Mouse (Mus musculus) heart, embryonic 16.5 days (tissue): ENCODE data around the gene Gtf2h1. TPM values are rescaled to one million over a fixed set of nuclear protein-coding genes. Genes with fewer than 3 reads are reported as not detected.
A peak's percentile ranks its signal among the peaks of the same experiment; 100 is the strongest.

ENCODE experiments used
- ATAC-seq: fragments of 200-750 bp; cut with Nextera tagmentation; replicated peaks from 2 replicates; pipeline ENCODE4 v1.8.0; 2017; ENCODE audit warnings: moderate number of reproducible peaks; ENCODE audit not compliant: insufficient read depth, low FRiP score; ENCODE audit errors: extremely low read depth
- H3K27ac ChIP-seq: fragments of 300-500 bp; sonication (generic); 2 replicates; pipeline ENCODE4 v1.5.1; 2014; ENCODE audit warnings: mild to moderate bottlenecking, low read length, control low read depth, moderate library complexity
- H3K27me3 ChIP-seq: fragments of 300-500 bp; sonication (generic); 2 replicates; pipeline ENCODE4 v1.6.1; 2014; ENCODE audit warnings: low read length, mixed read lengths; ENCODE audit not compliant: control insufficient read depth, insufficient read depth
- H3K36me3 ChIP-seq: fragments of 300-500 bp; sonication (generic); 2 replicates; pipeline ENCODE4 v1.6.1; 2014; ENCODE audit not compliant: control insufficient read depth, insufficient read depth
- H3K4me1 ChIP-seq: fragments of 300-500 bp; sonication (generic); 2 replicates; pipeline ENCODE4 v1.6.1; 2014; ENCODE audit warnings: low read length, mixed read lengths; ENCODE audit not compliant: control insufficient read depth, insufficient read depth
- H3K4me2 ChIP-seq: fragments of 300-500 bp; sonication (generic); 2 replicates; pipeline ENCODE4 v1.6.1; 2014; ENCODE audit warnings: low read depth, mild to moderate bottlenecking, control low read depth, low read length
- H3K4me3 ChIP-seq: fragments of 300-500 bp; sonication (generic); 2 replicates; pipeline ENCODE4 v1.5.1; 2014; ENCODE audit warnings: mild to moderate bottlenecking, control low read depth, low read length
- H3K9ac ChIP-seq: fragments of 300-500 bp; sonication (generic); 2 replicates; pipeline ENCODE4 v1.6.1; 2014; ENCODE audit warnings: low read length, control low read depth
- H3K9me3 ChIP-seq: fragments of 300-500 bp; sonication (generic); replicated peaks from 2 replicates; pipeline ENCODE4 v1.6.1; 2016; ENCODE audit warnings: low read length; ENCODE audit not compliant: control insufficient read depth
- WGBS: fragments of 180-500 bp; shearing (Covaris S2); extraction: QIAGEN DNeasy Blood & Tissue Kit; methylation state at CpG from one replicate; pipeline ENCODE4 v1.1.7; 2014; 5-methylcytosine and 5-hydroxymethylcytosine counted together
- polyA plus RNA-seq: library from polyadenylated mRNA; unstranded; fragments of >200 nt; fragmentation: Nextera tagmentation; extraction: Ambion mirVana; gene quantifications from 2 replicates; pipeline ENCODE4 v1.2.1, GENCODE M21; 2015

Gene Gtf2h1
- polyA plus RNA-seq, 1 experiment from 2014 or later: 32.2 TPM

GRCm38 (mm10) chr7:46834994-46835610, 39.2 kb downstream of the Gtf2h1 start:
- peaks cover 34% of the 10 kb centered on the region for H3K4me1 ChIP-seq
- no peaks in the 10 kb centered on the region for H3K36me3 ChIP-seq
- H3K9me3 ChIP-seq: no peaks in the 10 kb centered on the region
- H3K4me3 ChIP-seq: no peak overlapping the region
- 50% methylated on average over 14 of the region's 14 CpGs for WGBS
- H3K27ac ChIP-seq: no peak overlapping the region
- H3K27me3 ChIP-seq: no peaks in the 10 kb centered on the region
- H3K4me2 ChIP-seq: no peak overlapping the region
- no peak for ATAC-seq
- no peak overlapping the region for H3K9ac ChIP-seq

- no peak for ATAC-seq
- Histone ChIP-seq H3K27ac (no peak overlapping the region), H3K4me2 (no peak overlapping the region), H3K27me3 (no peaks in the 10 kb centered on the region; the same call in 1 of the 2 replicates), H3K36me3 (no peaks in the 10 kb centered on the region), H3K4me1 (peaks cover 25% of the 10 kb centered on the region), H3K9me3 (no peaks in the 10 kb centered on the region), H3K4me3 (no peak overlapping the region), H3K9ac (no peak overlapping the region)
- 71% methylated on average over 5 of the region's 5 CpGs for WGBS
Measured at GRCm38 (mm10) chr7:46836357-46836756, 40.5 kb downstream of the Gtf2h1 start.

- Histone ChIP-seq H3K36me3 (no peaks in the 10 kb centered on the region), H3K27ac (no peak overlapping the region), H3K4me1 (peaks cover 25% of the 10 kb centered on the region), H3K4me3 (no peak overlapping the region), H3K27me3 (no peaks in the 10 kb centered on the region; the same call in 1 of the 2 replicates), H3K9me3 (no peaks in the 10 kb centered on the region), H3K4me2 (no peak overlapping the region), H3K9ac (no peak overlapping the region)
- ATAC-seq: no peak
- 76% methylated on average over 5 of the region's 5 CpGs for WGBS
Measured at GRCm38 (mm10) chr7:46837073-46837472, 41.2 kb downstream of the Gtf2h1 start.

GRCm38 (mm10) chr7:46838104-46838671, 42.3 kb downstream of the Gtf2h1 start:
- peak overlapping the region; percentile 41; the same call in 1 of the 2 replicates for H3K9ac ChIP-seq
- WGBS: 7% methylated on average over 9 of the region's 9 CpGs
- H3K4me2 ChIP-seq: peak overlapping the region; percentile 32
- ATAC-seq: peak; percentile 74
- H3K36me3 ChIP-seq: no peaks in the 10 kb centered on the region
- H3K4me3 ChIP-seq: no peak overlapping the region
- H3K27me3 ChIP-seq: no peaks in the 10 kb centered on the region; the same call in 1 of the 2 replicates
- H3K27ac ChIP-seq: peak overlapping the region; percentile 78
- no peaks in the 10 kb centered on the region for H3K9me3 ChIP-seq
- H3K4me1 ChIP-seq: peaks cover 24% of the 10 kb centered on the region

GRCm38 (mm10) chr7:46838891-46839302, 43.0 kb downstream of the Gtf2h1 start:
- Histone ChIP-seq H3K9me3 (no peaks in the 10 kb centered on the region), H3K4me2 (peak overlapping the region; percentile 17), H3K27me3 (no peaks in the 10 kb centered on the region; the same call in 1 of the 2 replicates), H3K36me3 (no peaks in the 10 kb centered on the region), H3K9ac (peak overlapping the region; percentile 10; the same call in 1 of the 2 replicates), H3K4me1 (peaks cover 19% of the 10 kb centered on the region), H3K27ac (peak overlapping the region; percentile 78), H3K4me3 (no peak overlapping the region)
- peak; percentile 66; the same call in 1 of the 2 replicates for ATAC-seq
- 18% methylated on average over 8 of the region's 8 CpGs for WGBS

GRCm38 (mm10) chr7:46839446-46839845, 43.5 kb downstream of the Gtf2h1 start:
- Histone ChIP-seq H3K4me2 (peak overlapping the region; percentile 17; the same call in 1 of the 2 replicates), H3K9me3 (no peaks in the 10 kb centered on the region), H3K36me3 (no peaks in the 10 kb centered on the region), H3K9ac (0 out of 2 replicates have a peak overlapping the region, but pooled peaks have one; percentile 10), H3K4me1 (peaks cover 19% of the 10 kb centered on the region), H3K4me3 (no peak overlapping the region), H3K27ac (peak overlapping the region; percentile 78), H3K27me3 (no peaks in the 10 kb centered on the region; the same call in 1 of the 2 replicates)
- 27% methylated on average over 7 of the region's 7 CpGs for WGBS
- ATAC-seq: no peak

GRCm38 (mm10) chr7:46839861-46840260, 44.0 kb downstream of the Gtf2h1 start:
- Histone ChIP-seq H3K4me1 (peaks cover 22% of the 10 kb centered on the region), H3K9ac (no peak overlapping the region), H3K4me2 (no peak overlapping the region), H3K27me3 (no peaks in the 10 kb centered on the region; the same call in 1 of the 2 replicates), H3K4me3 (no peak overlapping the region), H3K27ac (peak overlapping the region; percentile 78; the same call in 1 of the 2 replicates), H3K36me3 (no peaks in the 10 kb centered on the region), H3K9me3 (no peaks in the 10 kb centered on the region)
- WGBS: 78% methylated on average over 5 of the region's 5 CpGs
- ATAC-seq: no peak

GRCm38 (mm10) chr7:46840326-46840725, 44.4 kb downstream of the Gtf2h1 start:
- ATAC-seq: no peak
- Histone ChIP-seq H3K27me3 (no peaks in the 10 kb centered on the region; the same call in 1 of the 2 replicates), H3K9ac (no peak overlapping the region), H3K36me3 (no peaks in the 10 kb centered on the region), H3K27ac (no peak overlapping the region), H3K4me3 (no peak overlapping the region), H3K4me2 (no peak overlapping the region), H3K9me3 (no peaks in the 10 kb centered on the region), H3K4me1 (peaks cover 26% of the 10 kb centered on the region)
- WGBS: 71% methylated on average over 4 of the region's 4 CpGs
